7 mouse cellular contexts compared by ENCODE assay signal in the genomic region with DNA sequence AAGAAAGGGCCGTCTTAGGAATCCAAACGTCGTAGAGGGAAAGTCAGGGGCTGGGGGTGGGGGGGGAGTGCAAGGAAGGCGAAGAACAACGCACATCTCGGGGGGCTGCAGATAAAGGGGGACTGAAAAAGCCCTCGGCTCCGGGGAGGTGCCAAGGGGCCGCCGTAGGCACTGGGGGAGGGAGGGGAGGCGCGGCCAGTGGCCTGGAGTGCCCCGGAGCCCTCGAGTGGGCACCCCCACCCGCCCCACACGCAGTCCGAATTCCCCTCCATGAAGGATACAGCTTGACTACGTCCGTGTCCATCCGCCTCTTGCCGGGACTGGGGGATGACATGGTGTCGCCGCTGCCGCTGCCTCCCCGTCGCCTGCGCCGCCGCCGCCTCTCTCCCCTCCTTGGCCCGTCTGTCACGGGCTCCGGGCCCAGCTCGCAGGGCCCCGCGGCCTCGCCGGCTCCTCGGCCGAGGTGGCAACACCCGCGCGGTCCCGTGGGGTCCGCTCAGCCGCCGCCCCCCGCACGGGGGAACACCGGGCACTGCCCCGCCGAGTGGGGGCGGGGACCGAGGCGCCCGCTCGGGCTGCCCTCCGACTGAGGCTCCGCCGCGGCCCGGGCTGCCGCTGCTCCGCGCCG. TPM values are rescaled to one million over a fixed set of nuclear protein-coding genes. Genes with fewer than 3 reads are reported as not detected.
DNase-seq lines count a peak whose midpoint lies in the region; ATAC-seq and TF ChIP-seq lines count a peak whose summit lies in the region.
"Not testable (repeated sequence)": the region's sequence is repeated elsewhere in the genome, so short reads cannot be mapped to it uniquely, and the experiment has no call there.

No protein-coding gene starts in this region.

- H3K27me3 ChIP-seq in embryonic facial prominence, embryonic 13.5 days; heart, adult 2 months (ENCODE audit: control insufficient read depth, insufficient read depth, low read length); intestine, embryonic 15.5 days (replicated peaks); limb, embryonic 14.5 days (ENCODE audit: control insufficient read depth, insufficient read depth, low read length): not testable (repeated sequence)

- DNase-seq in adrenal gland, adult 8-10 months: peak; percentile 47
- DNase-seq in heart, adult 2 months; limb, embryonic 14.5 days (ENCODE audit: low spot score): not testable (repeated sequence)

- not testable (repeated sequence) for TF ChIP-seq CTCF in heart, adult 2 months (IDR thresholded peaks at IDR 0.05); olfactory bulb, adult 2 months (IDR thresholded peaks at IDR 0.05; ENCODE audit: insufficient read depth, low read depth, low read length)

- WGBS in embryonic facial prominence, embryonic 13.5 days: 0% methylated on average over 34 of the region's 66 CpGs
- WGBS in heart, adult 2 months: under 1% methylated on average over 53 of the region's 66 CpGs
- 0% methylated on average over 42 of the region's 66 CpGs for WGBS in intestine, embryonic 15.5 days
- 0% methylated on average over 26 of the region's 66 CpGs for WGBS in limb, embryonic 14.5 days
- 1% methylated on average over 31 of the region's 66 CpGs for WGBS in macrophage (ENCODE audit: missing documents)
- WGBS in olfactory bulb, adult 2 months: under 1% methylated on average over 51 of the region's 66 CpGs

- intact Hi-C loops in heart, adult 2 months (cut with DNase I): loop anchor here (5.0 kb wide), 2 partner anchors 37 to 53 kb away; no protein-coding TSS in a partner anchor

- H3K36me3 ChIP-seq in embryonic facial prominence, embryonic 13.5 days; intestine, embryonic 15.5 days; limb, embryonic 14.5 days (ENCODE audit: control insufficient read depth, insufficient read depth, low read length); macrophage (ENCODE audit: inconsistent target): not testable (repeated sequence)
- H3K36me3 ChIP-seq in heart, adult 2 months (ENCODE audit: control insufficient read depth, insufficient read depth, low read length): peaks cover 15% of the 10 kb centered on the region

- H3K9me3 ChIP-seq in embryonic facial prominence, embryonic 13.5 days; intestine, embryonic 15.5 days; limb, embryonic 14.5 days (ENCODE audit: control insufficient read depth, low read length): not testable (repeated sequence)

- H3K27ac ChIP-seq in embryonic facial prominence, embryonic 13.5 days: peak overlapping the region; percentile 95
- peak overlapping the region; percentile 93 for H3K27ac ChIP-seq in heart, adult 2 months
- H3K27ac ChIP-seq in intestine, embryonic 15.5 days: peak overlapping the region; percentile 94
- peak overlapping the region; percentile 84 for H3K27ac ChIP-seq in limb, embryonic 14.5 days (replicated peaks; ENCODE audit: low read depth, low read length)
- H3K27ac ChIP-seq in macrophage: peak overlapping the region; percentile 40
- H3K27ac ChIP-seq in olfactory bulb, adult 2 months (ENCODE audit: insufficient read depth, low read depth, low read length): peak overlapping the region; percentile 94; the same call in 1 of the 2 replicates

- peak overlapping the region; percentile 89 for H3K4me2 ChIP-seq in embryonic facial prominence, embryonic 13.5 days
- H3K4me2 ChIP-seq in intestine, embryonic 15.5 days (replicated peaks): peak overlapping the region; percentile 68
- H3K4me2 ChIP-seq in limb, embryonic 14.5 days (replicated peaks; ENCODE audit: low read depth, low read length, severe bottlenecking): peak overlapping the region; percentile 60

- H3K79me2 ChIP-seq in heart, adult 2 months (replicated peaks; ENCODE audit: control insufficient read depth, insufficient read depth, low read length): not testable (repeated sequence)
- peaks cover 49% of the 10 kb centered on the region for H3K79me2 ChIP-seq in macrophage (ENCODE audit: inconsistent target)

- H3K4me1 ChIP-seq in embryonic facial prominence, embryonic 13.5 days: peaks cover 30% of the 10 kb centered on the region
- H3K4me1 ChIP-seq in heart, adult 2 months (ENCODE audit: control insufficient read depth, insufficient read depth, low read length); olfactory bulb, adult 2 months (ENCODE audit: control insufficient read depth, insufficient read depth, low read length): not testable (repeated sequence)
- peaks cover 38% of the 10 kb centered on the region for H3K4me1 ChIP-seq in intestine, embryonic 15.5 days (replicated peaks)
- H3K4me1 ChIP-seq in limb, embryonic 14.5 days (ENCODE audit: control insufficient read depth, insufficient read depth, low read length): peaks cover 26% of the 10 kb centered on the region

- peak; percentile 39 for ATAC-seq in embryonic facial prominence, embryonic 13.5 days (ENCODE audit: insufficient number of reproducible peaks, insufficient read depth, low FRiP score, low TSS enrichment, low read depth)
- not testable (repeated sequence) for ATAC-seq in intestine, embryonic 15.5 days
- peak; percentile 9 for ATAC-seq in limb, embryonic 14.5 days (ENCODE audit: low FRiP score, low read depth)

- peak overlapping the region; percentile 71 for H3K4me3 ChIP-seq in embryonic facial prominence, embryonic 13.5 days
- peak overlapping the region; percentile 76 for H3K4me3 ChIP-seq in heart, adult 2 months
- H3K4me3 ChIP-seq in intestine, embryonic 15.5 days (replicated peaks): peak overlapping the region; percentile 69
- peak overlapping the region; percentile 74 for H3K4me3 ChIP-seq in limb, embryonic 14.5 days (replicated peaks; ENCODE audit: low read length)
- H3K4me3 ChIP-seq in macrophage (ENCODE audit: inconsistent target): peak overlapping the region; percentile 68
- peak overlapping the region; percentile 73 for H3K4me3 ChIP-seq in olfactory bulb, adult 2 months (ENCODE audit: insufficient read depth, low read depth, low read length)

- TF ChIP-seq POLR2A in heart, adult 2 months (IDR thresholded peaks at IDR 0.05; ENCODE audit: insufficient read depth, low read depth, low read length); limb, embryonic 14.5 days (IDR thresholded peaks at IDR 0.05; ENCODE audit: borderline replicate concordance, extremely low read depth, insufficient read depth, insufficient read length); olfactory bulb, adult 2 months (IDR thresholded peaks at IDR 0.05; ENCODE audit: insufficient read depth, low read depth, low read length): not testable (repeated sequence)

- H3K9ac ChIP-seq in embryonic facial prominence, embryonic 13.5 days: peak overlapping the region; percentile 89
- H3K9ac ChIP-seq in heart, adult 2 months (ENCODE audit: low read depth, low read length): peak overlapping the region; percentile 84
- peak overlapping the region; percentile 80 for H3K9ac ChIP-seq in intestine, embryonic 15.5 days
- peak overlapping the region; percentile 76 for H3K9ac ChIP-seq in limb, embryonic 14.5 days (ENCODE audit: low read depth, low read length, severe bottlenecking)

- TF ChIP-seq EP300 in heart, adult 2 months (IDR thresholded peaks at IDR 0.05; ENCODE audit: insufficient read depth, low read depth, low read length): not testable (repeated sequence)

RNA-seq across cellular contexts. Expression of a gene that starts 0.5 kb away (rescaled TPM):
- total RNA-seq in adrenal gland, adult 8-10 months (2022): 100 to 1,000 TPM in 3 of 4 experiments, 10 to 100 TPM in 1; 97.5 to 131 (median 112) TPM
- polyA plus RNA-seq in embryonic facial prominence, embryonic 13.5 days (2015; fragmentation: Nextera tagmentation; extraction: Ambion mirVana): 44.4 and 46.7 TPM in 2 replicates
- 10 to 100 TPM; 61.5 to 61.7 TPM for total RNA-seq in heart, adult 2 months (2021)
- polyA plus RNA-seq in heart, adult 2 months (2012; rRNA removed): 29.4 and 44.2 TPM in 2 replicates
- polyA plus RNA-seq in intestine, embryonic 15.5 days (2015; fragmentation: Nextera tagmentation; extraction: Ambion mirVana): 34.6 and 35.4 TPM in 2 replicates
- 43.0 and 45.7 TPM in 2 replicates for polyA plus RNA-seq in limb, embryonic 14.5 days (2012; rRNA removed)
- polyA plus RNA-seq in limb, embryonic 14.5 days (2014; fragmentation: Nextera tagmentation; extraction: Ambion mirVana): 50.1 and 55.8 TPM in 2 replicates
- total RNA-seq in macrophage (2018; cell fraction: chromatin; rRNA removed): 10 to 100 TPM; 12.8 to 31.3 (median 18.8) TPM
- total RNA-seq in macrophage (2018; cell fraction: cytosol; rRNA removed): 10 to 100 TPM; 24.0 to 60.3 (median 39.6) TPM
- total RNA-seq in macrophage (2018; cell fraction: nucleus; rRNA removed): 10 to 100 TPM; 23.0 to 51.9 (median 33.3) TPM
- 20.2 to 32.8 TPM (median 32.4 TPM) in 3 replicates for polyA plus RNA-seq in macrophage (2018)
- polyA plus RNA-seq in olfactory bulb, adult 2 months (2012; ENCODE audit: insufficient read depth, insufficient read length, low replicate concordance, missing spikeins): 98.4 TPM in 1 of 2 replicates, not detected in the other

Comparison
In these comparisons a context has a peak if more than half of its experiments do, and no peak if none do; other contexts are left out.
1. H3K27ac ChIP-seq: peak in every context shown above with its lines; median percentile 95 in embryonic facial prominence, embryonic 13.5 days; 94 in intestine, embryonic 15.5 days; 94 in olfactory bulb, adult 2 months; 93 in heart, adult 2 months; 84 in limb, embryonic 14.5 days; 40 in macrophage.